Mouse (Mus musculus): Measurements from ENCODE around the gene Uqcr11.

Gene Uqcr11

GRCm38 (mm10) chr10:80431570-80432386, 25.1 kb upstream of the Uqcr11 start:
- in situ Hi-C loops (cut with MboI, MseI): no loop called here

GRCm38 (mm10) chr10:80430375-80430980, 23.8 kb upstream of the Uqcr11 start:
- in situ Hi-C loops (cut with MboI, MseI): no loop called here

GRCm38 (mm10) chr10:80429800-80430199, 23.2 kb upstream of the Uqcr11 start:
- in situ Hi-C loops (cut with MboI, MseI): no loop called here

- in situ Hi-C loops (cut with MboI, MseI): no loop called here
These were observed 18.4 kb upstream of the Uqcr11 start for GRCm38 (mm10) chr10:80425041-80425440.

GRCm38 (mm10) chr10:80423562-80423961, 16.9 kb upstream of the Uqcr11 start:
- in situ Hi-C loops (cut with MboI, MseI): no loop called here

DNA sequence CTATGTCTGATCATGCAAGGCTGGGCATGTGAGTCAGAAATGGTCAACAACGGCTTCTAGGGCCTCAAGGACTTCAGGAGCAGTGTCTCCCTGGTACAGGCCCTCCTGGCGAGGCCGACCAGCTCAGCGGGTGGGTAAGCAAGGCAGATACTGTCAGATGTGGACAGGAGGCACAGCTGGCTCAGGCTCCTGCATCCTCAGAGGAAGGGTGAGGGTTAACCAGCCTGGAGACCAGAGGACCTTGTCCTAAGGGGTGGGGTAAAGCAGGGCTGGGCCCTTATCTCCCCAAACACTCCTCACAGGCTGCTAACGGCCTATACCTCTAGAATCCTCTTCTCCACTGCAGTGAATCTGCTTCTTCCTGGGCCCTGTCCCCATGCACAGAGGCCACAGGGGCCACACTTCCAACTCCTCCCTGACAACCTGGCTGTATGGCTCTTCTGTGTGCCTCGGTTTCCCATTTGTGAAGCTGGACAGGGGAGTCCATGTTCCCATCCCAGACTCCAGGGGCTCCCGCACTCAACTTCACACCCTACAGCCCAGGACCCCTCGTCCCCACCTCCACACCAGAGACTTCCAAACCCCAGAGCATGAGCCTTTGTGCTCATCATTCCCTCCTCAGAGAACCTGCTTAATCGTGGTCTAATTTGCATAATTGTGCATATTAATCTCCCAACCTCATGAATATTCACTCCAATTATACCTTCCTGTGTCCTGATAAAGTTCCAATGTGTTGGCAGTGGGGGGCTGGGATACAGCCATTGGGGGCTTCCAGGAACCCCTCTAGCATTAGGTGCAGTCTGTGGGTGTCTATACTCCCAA, 15.2 kb upstream of the Uqcr11 start:
- in situ Hi-C loops (cut with MboI, MseI): no loop called here

- in situ Hi-C loops (cut with MboI, MseI): no loop called here
These were observed 14.6 kb upstream of the Uqcr11 start for GRCm38 (mm10) chr10:80421208-80421607.

- in situ Hi-C loops (cut with MboI, MseI): no loop called here
These were observed 14.1 kb upstream of the Uqcr11 start for GRCm38 (mm10) chr10:80420729-80421128.

DNA sequence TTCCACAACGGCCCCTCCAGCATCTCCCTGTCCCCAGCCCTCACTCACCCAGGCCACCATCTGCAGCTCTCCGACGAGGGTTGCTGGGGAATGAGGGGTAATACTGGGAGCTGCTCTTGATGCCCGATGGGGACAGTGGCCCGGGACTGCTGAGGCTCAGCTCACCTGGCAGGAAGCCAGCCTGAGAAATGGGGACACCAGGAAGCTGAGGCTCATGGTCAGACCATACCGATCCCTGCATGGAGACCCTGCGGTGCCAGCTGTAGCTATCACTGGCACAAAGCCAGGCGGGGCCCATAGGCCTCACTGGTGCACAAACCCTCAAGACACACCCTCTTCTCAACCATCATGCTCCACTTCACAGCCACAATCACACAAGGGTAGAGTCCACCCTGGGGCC, 12.8 kb upstream of the Uqcr11 start:
- in situ Hi-C loops (cut with MboI, MseI): no loop called here

DNA sequence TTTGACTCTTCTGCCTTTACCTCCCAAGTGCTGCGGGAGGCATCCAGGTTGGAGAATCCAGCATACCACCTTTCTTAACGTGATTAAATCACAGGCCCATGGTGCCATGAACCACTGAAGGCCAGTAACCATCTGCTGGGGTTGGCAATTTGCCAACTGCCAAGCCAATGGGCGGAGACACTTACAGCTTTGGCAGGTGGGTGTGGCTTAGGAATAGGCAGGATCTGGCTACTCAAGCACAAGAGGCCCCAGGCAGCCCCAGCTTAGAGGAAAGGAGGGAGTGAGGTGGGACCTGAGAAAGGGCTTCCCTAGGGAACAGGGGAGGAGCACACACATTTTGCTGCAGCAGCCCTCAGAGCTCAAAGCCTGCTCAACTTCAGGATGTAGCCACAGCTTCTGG, 11.7 kb upstream of the Uqcr11 start:
- in situ Hi-C loops (cut with MboI, MseI): no loop called here

DNA sequence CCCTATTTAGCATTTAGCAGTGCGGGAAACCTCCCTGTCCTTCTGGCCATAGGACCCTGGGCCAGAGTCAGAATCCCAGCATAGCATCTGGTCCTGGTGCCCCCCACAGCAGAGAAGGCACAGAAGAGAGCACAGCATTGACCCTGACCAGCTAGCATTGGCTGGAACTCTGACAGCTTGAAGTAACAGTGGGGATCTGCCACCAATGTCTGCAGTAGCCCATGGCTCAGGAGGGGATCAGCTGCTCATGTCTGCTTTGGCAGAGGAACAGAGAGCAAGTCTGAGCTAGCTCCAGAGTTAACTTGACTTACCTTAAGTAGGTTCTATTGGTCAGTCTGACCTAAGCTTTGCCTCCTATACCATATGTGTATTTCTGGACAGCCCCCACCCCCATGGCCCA, 11.2 kb upstream of the Uqcr11 start:
- in situ Hi-C loops (cut with MboI, MseI): no loop called here

- in situ Hi-C loops (cut with MboI, MseI): no loop called here
These were observed 10.7 kb upstream of the Uqcr11 start for GRCm38 (mm10) chr10:80417371-80417770.

DNA sequence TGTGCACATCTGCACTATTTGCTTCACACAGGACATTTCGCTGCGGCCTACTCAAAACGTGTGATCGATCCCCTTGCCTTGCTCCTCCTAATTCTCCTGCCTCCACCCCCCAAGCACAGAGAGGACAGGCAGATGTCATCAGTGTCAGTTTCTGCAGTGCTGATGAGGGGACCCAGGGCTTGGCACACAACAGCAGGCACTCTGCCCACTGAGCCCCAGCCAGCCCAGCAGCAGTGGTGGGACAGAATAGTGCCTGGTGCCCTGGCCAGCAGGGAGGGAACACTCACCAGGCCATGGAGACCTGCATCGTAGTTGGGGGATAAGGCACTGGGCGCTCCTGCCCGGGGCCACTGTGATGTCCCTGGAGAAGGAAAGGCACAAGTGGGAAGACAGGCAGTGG, 8.9 kb upstream of the Uqcr11 start:
- in situ Hi-C loops (cut with MboI, MseI): no loop called here

- in situ Hi-C loops (cut with MboI, MseI): no loop called here
These were observed 6.3 kb upstream of the Uqcr11 start for GRCm38 (mm10) chr10:80412656-80413541.

- in situ Hi-C loops (cut with MboI, MseI): no loop called here
These were observed 1.3 kb upstream of the Uqcr11 start for GRCm38 (mm10) chr10:80407924-80408323.

- in situ Hi-C loops (cut with MboI, MseI): no loop called here
These were observed 1.0 kb downstream of the Uqcr11 start for GRCm38 (mm10) chr10:80405481-80406173.

DNA sequence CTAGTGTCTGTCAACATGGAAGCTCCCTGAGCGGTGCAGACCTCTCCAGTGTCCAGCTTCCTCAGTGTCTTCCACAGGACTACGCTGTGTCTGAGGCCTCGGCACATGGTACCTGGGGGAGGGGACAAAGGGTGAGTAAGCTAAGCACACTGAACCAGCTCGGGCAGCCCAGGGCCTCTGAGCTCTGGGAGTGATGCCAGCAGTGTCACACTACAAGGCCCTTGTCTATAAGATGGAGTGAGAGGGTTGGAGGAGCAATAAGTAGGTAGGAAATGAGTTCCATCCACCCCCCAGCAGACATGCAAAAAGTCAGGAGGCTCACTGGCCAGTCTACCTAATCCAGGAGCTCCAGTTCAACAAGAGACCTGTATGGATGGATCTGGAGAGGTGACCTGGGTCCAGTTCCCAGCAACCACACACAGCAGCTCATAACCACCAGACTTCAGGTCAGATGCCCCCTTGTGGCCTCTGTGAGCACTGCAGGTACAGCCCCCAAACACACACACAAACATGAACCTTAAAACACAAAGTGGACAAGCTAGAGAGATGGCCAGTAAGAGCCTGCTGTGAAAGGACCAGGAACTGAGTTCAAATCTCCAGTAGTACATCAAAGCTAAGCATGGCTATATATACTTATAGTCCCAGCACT, 3.5 kb downstream of the Uqcr11 start:
- in situ Hi-C loops (cut with MboI, MseI): no loop called here

DNA sequence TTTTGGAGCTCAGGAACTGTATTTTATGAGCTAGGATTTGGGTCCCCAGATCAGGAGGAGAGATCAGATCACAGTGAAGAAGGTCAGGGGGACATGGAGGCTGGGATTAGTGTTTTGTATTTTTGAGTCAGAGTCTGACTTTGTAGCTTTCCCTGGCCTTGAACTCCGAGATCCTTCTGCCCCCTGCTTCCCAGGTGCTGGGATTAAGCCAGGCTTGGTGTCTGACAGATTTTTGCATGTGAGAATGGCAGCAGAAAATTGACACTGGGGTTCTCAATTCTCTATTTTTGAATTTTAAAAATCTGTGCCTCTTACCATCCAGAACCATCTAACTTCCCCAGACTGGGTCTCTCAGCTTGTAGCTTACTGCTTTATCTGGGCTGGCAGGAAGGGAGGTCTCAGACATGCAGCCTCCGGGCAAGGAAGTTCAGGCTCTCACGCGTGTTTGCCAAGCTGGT, 5.9 kb downstream of the Uqcr11 start:
- in situ Hi-C loops (cut with MboI, MseI): no loop called here

GRCm38 (mm10) chr10:80399973-80400703, 6.5 kb downstream of the Uqcr11 start:
- in situ Hi-C loops (cut with MboI, MseI): no loop called here
